Mouse (Mus musculus) layer of hippocampus, adult 18-20 months (tissue): Measurements from ENCODE around the gene Taar6. TPM values are rescaled to one million over a fixed set of nuclear protein-coding genes. Genes with fewer than 3 reads are reported as not detected.

Source experiments
- DNase-seq, 2 experiments: peaks; one replicate each; pipeline ENCODE4 v3.0.0; 2022; ENCODE audit warnings: low spot score in 2 of 2
- total RNA-seq, 2 experiments: library from RNA; stranded (reverse); gene quantifications; 2 replicates each; pipeline ENCODE4 v1.2.3; 2021

Taar6 gene
- total RNA-seq, 2 experiments from 2014 or later: not detected

DNA sequence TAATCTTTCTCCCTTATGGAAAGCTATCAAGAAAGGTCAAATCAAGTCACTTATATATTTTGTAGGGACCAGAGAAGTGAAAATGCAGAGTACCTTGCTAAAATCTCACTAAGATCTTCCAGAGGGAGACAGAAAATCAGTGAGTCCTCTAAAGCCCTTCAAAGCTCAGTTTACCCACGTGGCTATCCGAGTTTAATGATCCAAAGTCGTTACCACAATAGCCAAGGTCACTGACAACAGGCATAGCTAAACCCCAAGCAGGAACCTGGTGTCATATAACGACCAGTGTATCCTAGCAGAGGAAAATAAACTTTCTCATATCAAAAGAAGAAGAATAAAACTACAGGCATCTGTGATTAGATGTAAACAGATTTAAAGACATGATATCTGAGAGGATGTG lies 47.8 kb downstream of the Taar6 start:
- DNase-seq: no peak

Other genes with a start within 250 kb of the Taar6 start
- gene Rps12, start 198.4 kb downstream of the Taar6 start, total RNA-seq: 100 to 1,000 TPM; 261 to 307 TPM
- gene Slc18b1, start 188.7 kb downstream of the Taar6 start, total RNA-seq: 10 to 100 TPM; 26.7 to 28.6 TPM
- under 1 TPM in 1 of 2 experiments, not detected in 1; 0.23 TPM for gene Vnn3, start 134.2 kb downstream of the Taar6 start, total RNA-seq
- under 1 TPM in 1 of 2 experiments, not detected in 1; 0.37 TPM for gene Vnn1, start 91.0 kb downstream of the Taar6 start, total RNA-seq
- gene Taar1, start 65.3 kb downstream of the Taar6 start, total RNA-seq: not detected
- gene Taar2, start 47.1 kb downstream of the Taar6 start, total RNA-seq: not detected
- not detected for gene Taar3, start 36.1 kb downstream of the Taar6 start, total RNA-seq
- gene Taar4, start 25.2 kb downstream of the Taar6 start, total RNA-seq: not detected
- gene Taar5, start 14.9 kb downstream of the Taar6 start, total RNA-seq: not detected
- gene Taar7a, start 7.8 kb upstream of the Taar6 start, total RNA-seq: not detected
- not detected for gene Taar7b, start 14.3 kb upstream of the Taar6 start, total RNA-seq
- gene Taar7d, start 41.6 kb upstream of the Taar6 start, total RNA-seq: not detected
- not detected for gene Taar7e, start 52.0 kb upstream of the Taar6 start, total RNA-seq
- gene Taar7f, start 63.9 kb upstream of the Taar6 start, total RNA-seq: not detected
- not detected for gene Taar8a, start 90.9 kb upstream of the Taar6 start, total RNA-seq
- gene Taar8b, start 106.6 kb upstream of the Taar6 start, total RNA-seq: not detected
- not detected for gene Taar8c, start 116.3 kb upstream of the Taar6 start, total RNA-seq
- gene Taar9, start 123.9 kb upstream of the Taar6 start, total RNA-seq: not detected
- gene Stx7, start 163.7 kb upstream of the Taar6 start, total RNA-seq: 100 to 1,000 TPM; 134 to 140 TPM
- gene Moxd1, start 237.9 kb upstream of the Taar6 start, total RNA-seq: 10 to 100 TPM; 10.1 to 11.4 TPM